Mouse (Mus musculus) lung, postnatal 10 days (tissue): ENCODE measurements around the gene Arhgef25.
"Not testable (repeated sequence)": the region's sequence is repeated elsewhere in the genome, so short reads cannot be mapped to it uniquely, and the experiment has no call there.

Experiments used
- DNase-seq: peaks from one replicate; pipeline ENCODE4 v3.0.0; 2021

Arhgef25 gene

GRCm38 (mm10) chr10:127164631-127165353 lies 25.1 kb downstream of the Arhgef25 start, which contains the start of gene B4galnt1:
B4galnt1 (plus strand) TSS chr10:127165225.
- DNase-seq, result peak; percentile 76

- no peak for DNase-seq
Measured at GRCm38 (mm10) chr10:127164190-127164589, 25.7 kb downstream of the Arhgef25 start.

- not testable (repeated sequence) for DNase-seq
Measured at GRCm38 (mm10) chr10:127162771-127163261, 27.1 kb downstream of the Arhgef25 start.

GRCm38 (mm10) chr10:127160728-127161127 lies 29.2 kb downstream of the Arhgef25 start:
- DNase-seq, result no peak

- no peak for DNase-seq
Measured at GRCm38 (mm10) chr10:127160081-127160480, 29.8 kb downstream of the Arhgef25 start.

GRCm38 (mm10) chr10:127158471-127158870 lies 31.4 kb downstream of the Arhgef25 start:
- no peak for DNase-seq

- DNase-seq, result no peak
Measured at GRCm38 (mm10) chr10:127156511-127156910, 33.4 kb downstream of the Arhgef25 start.

- no peak for DNase-seq
Measured at GRCm38 (mm10) chr10:127156089-127156488, 33.8 kb downstream of the Arhgef25 start.

GRCm38 (mm10) chr10:127154652-127155051 lies 35.2 kb downstream of the Arhgef25 start:
- DNase-seq, result no peak

GRCm38 (mm10) chr10:127154241-127154640 lies 35.6 kb downstream of the Arhgef25 start:
- no peak for DNase-seq

GRCm38 (mm10) chr10:127153323-127153722 lies 36.6 kb downstream of the Arhgef25 start:
- DNase-seq, result no peak

- not testable (repeated sequence) for DNase-seq
Measured at GRCm38 (mm10) chr10:127152556-127152955, 37.3 kb downstream of the Arhgef25 start.

- not testable (repeated sequence) for DNase-seq
Measured at GRCm38 (mm10) chr10:127151233-127151632, 38.6 kb downstream of the Arhgef25 start.

GRCm38 (mm10) chr10:127150471-127150872 lies 39.4 kb downstream of the Arhgef25 start:
- no peak for DNase-seq

- no peak for DNase-seq
Measured at GRCm38 (mm10) chr10:127147135-127147534, 42.7 kb downstream of the Arhgef25 start.

GRCm38 (mm10) chr10:127145303-127145702 lies 44.6 kb downstream of the Arhgef25 start:
- DNase-seq, result no peak

GRCm38 (mm10) chr10:127144536-127144935 lies 45.3 kb downstream of the Arhgef25 start:
- DNase-seq, result no peak

- no peak for DNase-seq
Measured at GRCm38 (mm10) chr10:127143228-127143627, 46.7 kb downstream of the Arhgef25 start.

- no peak for DNase-seq
Measured at GRCm38 (mm10) chr10:127141500-127141899, 48.4 kb downstream of the Arhgef25 start.

GRCm38 (mm10) chr10:127140971-127141370 lies 48.9 kb downstream of the Arhgef25 start:
- DNase-seq, result no peak

- no peak for DNase-seq
Measured at GRCm38 (mm10) chr10:127138328-127139141, 51.3 kb downstream of the Arhgef25 start.

- DNase-seq, result no peak
Measured at GRCm38 (mm10) chr10:127137896-127138295, 52.0 kb downstream of the Arhgef25 start.

- no peak for DNase-seq
Measured at GRCm38 (mm10) chr10:127136510-127136909, 53.4 kb downstream of the Arhgef25 start.
